Mouse (Mus musculus) hindbrain, embryonic 12.5 days (tissue): ENCODE results near the gene 1810009A15Rik. TPM values are rescaled to one million over a fixed set of nuclear protein-coding genes. Genes with fewer than 3 reads are reported as not detected.

ENCODE experiments used
- ATAC-seq: fragments of 200-750 bp; cut with Nextera tagmentation; 2 replicates; pipeline ENCODE4 v1.8.0; 2017; ENCODE audit warnings: moderate TSS enrichment; ENCODE audit not compliant: low FRiP score
- H3K27ac ChIP-seq: fragments of 300-500 bp; sonication (generic); 2 replicates; pipeline ENCODE4 v1.5.1; 2016; ENCODE audit warnings: mild to moderate bottlenecking
- H3K27me3 ChIP-seq: fragments of 300-500 bp; sonication (generic); 2 replicates; pipeline ENCODE4 v1.6.1; 2016; ENCODE audit warnings: mild to moderate bottlenecking
- H3K36me3 ChIP-seq: fragments of 300-500 bp; sonication (generic); 2 replicates; pipeline ENCODE4 v1.6.1; 2016; ENCODE audit warnings: mild to moderate bottlenecking
- H3K4me1 ChIP-seq: fragments of 300-500 bp; sonication (generic); 2 replicates; pipeline ENCODE4 v1.6.1; 2016
- H3K4me2 ChIP-seq: fragments of 300-500 bp; sonication (generic); replicated peaks from 2 replicates; pipeline ENCODE4 v1.6.1; 2016; ENCODE audit warnings: mild to moderate bottlenecking
- H3K4me3 ChIP-seq: fragments of 300-500 bp; sonication (generic); 2 replicates; pipeline ENCODE4 v1.5.1; 2016; ENCODE audit warnings: mild to moderate bottlenecking
- H3K9ac ChIP-seq: fragments of 300-500 bp; sonication (generic); 2 replicates; pipeline ENCODE4 v1.6.1; 2016; ENCODE audit warnings: mild to moderate bottlenecking, moderate library complexity
- H3K9me3 ChIP-seq: fragments of 300-500 bp; sonication (generic); replicated peaks from 2 replicates; pipeline ENCODE4 v1.6.1; 2016; ENCODE audit warnings: mild to moderate bottlenecking
- WGBS: fragments of 180-500 bp; shearing (Covaris S2); methylation state at CpG from one replicate; pipeline ENCODE4 v1.1.7; 2016; 5-methylcytosine and 5-hydroxymethylcytosine counted together
- microRNA-seq: library from miRNA; unstranded; fragments of <30 nt; microRNA quantifications from one replicate; pipeline ENCODE4, GENCODE M21; 2017
- polyA plus RNA-seq: library from polyadenylated mRNA; unstranded; fragments of >200 nt; fragmentation: Nextera tagmentation; extraction: Ambion mirVana; gene quantifications from 2 replicates; pipeline ENCODE4 v1.2.1, GENCODE M21; 2016

The 1810009A15Rik gene
- polyA plus RNA-seq, 1 experiment from 2014 or later, result 87.4 TPM

GRCm38 (mm10) chr19:8929224-8930088, 40.8 kb downstream of the 1810009A15Rik start, which contains the start of the genes Rom1 and Eml3:
Gene Rom1, minus strand, starts transcription at chr19:8929356.
Gene Eml3, plus strand, starts transcription at chr19:8929552.
- peaks cover 6% of the 10 kb centered on the region for H3K27me3 ChIP-seq
- H3K9me3 ChIP-seq, result no peaks in the 10 kb centered on the region
- peaks cover 33% of the 10 kb centered on the region for H3K36me3 ChIP-seq
- H3K4me3 ChIP-seq, result peak within 1 kb of the TSS; percentile 54
- peak within 1 kb of the TSS; percentile 77 for H3K9ac ChIP-seq
- ATAC-seq, result peak; percentile 62
- WGBS, result under 1% methylated on average over 57 of the region's 74 CpGs
- H3K4me2 ChIP-seq, result peak within 1 kb of the TSS; percentile 67
- H3K27ac ChIP-seq, result peak within 1 kb of the TSS; percentile 3; the same call in 1 of the 2 replicates
- peaks cover 13% of the 10 kb centered on the region for H3K4me1 ChIP-seq

- Histone ChIP-seq H3K4me2 (peak overlapping the region; percentile 67), H3K27me3 (peaks cover 6% of the 10 kb centered on the region), H3K4me1 (peaks cover 13% of the 10 kb centered on the region), H3K9ac (peak overlapping the region; percentile 77), H3K27ac (no peak overlapping the region), H3K9me3 (no peaks in the 10 kb centered on the region), H3K4me3 (peak overlapping the region; percentile 54), H3K36me3 (peaks cover 32% of the 10 kb centered on the region)
- no peak; the same call in 1 of the 2 replicates for ATAC-seq
- 13% methylated on average over 11 of the region's 11 CpGs for WGBS
These were observed 41.5 kb downstream of the 1810009A15Rik start for GRCm38 (mm10) chr19:8930117-8930516.

GRCm38 (mm10) chr19:8930771-8931170, 42.1 kb downstream of the 1810009A15Rik start:
- peak overlapping the region; percentile 67 for H3K4me2 ChIP-seq
- no peak for ATAC-seq
- 0 out of 2 replicates have a peak overlapping the region, but pooled peaks have one; percentile 54 for H3K4me3 ChIP-seq
- H3K4me1 ChIP-seq, result peaks cover 13% of the 10 kb centered on the region
- peaks cover 6% of the 10 kb centered on the region for H3K27me3 ChIP-seq
- H3K9ac ChIP-seq, result 0 out of 2 replicates have a peak overlapping the region, but pooled peaks have one; percentile 9
- H3K36me3 ChIP-seq, result peaks cover 26% of the 10 kb centered on the region
- H3K9me3 ChIP-seq, result no peaks in the 10 kb centered on the region
- H3K27ac ChIP-seq, result no peak overlapping the region
- WGBS, result 89% methylated on average over 7 of the region's 7 CpGs

GRCm38 (mm10) chr19:8936736-8937135, 48.1 kb downstream of the 1810009A15Rik start:
- H3K4me3 ChIP-seq, result no peak overlapping the region
- H3K4me1 ChIP-seq, result peaks cover 6% of the 10 kb centered on the region
- no peak overlapping the region for H3K4me2 ChIP-seq
- 78% methylated on average over 2 of the region's 2 CpGs for WGBS
- no peaks in the 10 kb centered on the region for H3K27me3 ChIP-seq
- peaks cover 17% of the 10 kb centered on the region for H3K36me3 ChIP-seq
- 0 out of 2 replicates have a peak overlapping the region, but pooled peaks have one; percentile 23 for H3K9ac ChIP-seq
- no peaks in the 10 kb centered on the region for H3K9me3 ChIP-seq
- no peak overlapping the region for H3K27ac ChIP-seq
- ATAC-seq, result no peak

Small RNAs within 50 kb of the gene (microRNA-seq; reads per million reads assigned to microRNA genes)
- gene Mir5136, result not detected

Other genes starting within 250 kb of the 1810009A15Rik start
- gene Chrm1, start 225.1 kb upstream of the 1810009A15Rik start, polyA plus RNA-seq, result 0.61 and 0.94 TPM in 2 replicates
- gene Slc3a2, start 165.5 kb upstream of the 1810009A15Rik start, polyA plus RNA-seq, result 126 and 127 TPM in 2 replicates
- 72.6 and 73.3 TPM in 2 replicates for gene Wdr74, start 153.0 kb upstream of the 1810009A15Rik start, polyA plus RNA-seq
- 2.4 and 4.5 TPM in 2 replicates for gene 1700092M07Rik, start 148.1 kb upstream of the 1810009A15Rik start, polyA plus RNA-seq
- gene Stx5a, start 147.4 kb upstream of the 1810009A15Rik start, polyA plus RNA-seq, result 128 and 132 TPM in 2 replicates
- gene Nxf1, start 131.8 kb upstream of the 1810009A15Rik start, polyA plus RNA-seq, result 190 and 196 TPM in 2 replicates
- gene Tmem223, start 117.9 kb upstream of the 1810009A15Rik start, polyA plus RNA-seq, result 189 and 213 TPM in 2 replicates
- 36.9 and 39.7 TPM in 2 replicates for gene Tmem179b, start 114.4 kb upstream of the 1810009A15Rik start, polyA plus RNA-seq
- 31.8 and 32.4 TPM in 2 replicates for gene Taf6l, start 102.4 kb upstream of the 1810009A15Rik start, polyA plus RNA-seq
- 146 and 149 TPM in 2 replicates for gene Polr2g, start 90.3 kb upstream of the 1810009A15Rik start, polyA plus RNA-seq
- 6.5 and 7.4 TPM in 2 replicates for gene Zbtb3, start 86.3 kb upstream of the 1810009A15Rik start, polyA plus RNA-seq
- gene Ttc9c, start 69.5 kb upstream of the 1810009A15Rik start, polyA plus RNA-seq, result 55.6 and 61.4 TPM in 2 replicates
- gene Hnrnpul2, start 68.8 kb upstream of the 1810009A15Rik start, polyA plus RNA-seq, result 6.2 and 6.8 TPM in 2 replicates
- not detected in 2 replicates for gene AC129217.1, start 59.1 kb upstream of the 1810009A15Rik start, polyA plus RNA-seq
- gene Bscl2, start 51.4 kb upstream of the 1810009A15Rik start, polyA plus RNA-seq, result 65.8 and 66.1 TPM in 2 replicates
- gene Gng3, start 49.7 kb upstream of the 1810009A15Rik start, polyA plus RNA-seq, result 171 and 176 TPM in 2 replicates
- 0.49 and 0.82 TPM in 2 replicates for gene Lrrn4cl, start 38.1 kb upstream of the 1810009A15Rik start, polyA plus RNA-seq
- 166 and 175 TPM in 2 replicates for gene Ubxn1, start 17.4 kb upstream of the 1810009A15Rik start, polyA plus RNA-seq
- 62.1 and 64.7 TPM in 2 replicates for gene Uqcc3, start 7.9 kb upstream of the 1810009A15Rik start, polyA plus RNA-seq
- 69.0 and 69.5 TPM in 2 replicates for gene Lbhd1, start 5.1 kb upstream of the 1810009A15Rik start, polyA plus RNA-seq
- gene Gm49403, start 4.9 kb upstream of the 1810009A15Rik start, polyA plus RNA-seq, result not detected in 2 replicates
- not detected in 2 replicates for gene Gm49416, start 73 bp downstream of the 1810009A15Rik start, polyA plus RNA-seq
- 43.4 and 45.2 TPM in 2 replicates for gene Ints5, start 4.2 kb downstream of the 1810009A15Rik start, polyA plus RNA-seq
- gene Ganab, start 9.2 kb downstream of the 1810009A15Rik start, polyA plus RNA-seq, result 114 and 118 TPM in 2 replicates
- gene B3gat3, start 31.5 kb downstream of the 1810009A15Rik start, polyA plus RNA-seq, result 79.6 and 82.8 TPM in 2 replicates
- 1.8 and 3.2 TPM in 2 replicates for gene Rom1, start 40.5 kb downstream of the 1810009A15Rik start, polyA plus RNA-seq
- 17.0 and 17.1 TPM in 2 replicates for gene Eml3, start 40.7 kb downstream of the 1810009A15Rik start, polyA plus RNA-seq
- gene Mta2, start 53.0 kb downstream of the 1810009A15Rik start, polyA plus RNA-seq, result 174 and 185 TPM in 2 replicates
- gene Tut1, start 65.0 kb downstream of the 1810009A15Rik start, polyA plus RNA-seq, result 32.3 and 35.7 TPM in 2 replicates
- 352 and 372 TPM in 2 replicates for gene Eef1g, start 78.2 kb downstream of the 1810009A15Rik start, polyA plus RNA-seq
- gene Ahnak, start 100.4 kb downstream of the 1810009A15Rik start, polyA plus RNA-seq, result 12.7 and 15.4 TPM in 2 replicates
- gene Scgb1a1, start 199.1 kb downstream of the 1810009A15Rik start, polyA plus RNA-seq, result not detected in 2 replicates
- 16.8 and 18.0 TPM in 2 replicates for gene Asrgl1, start 246.8 kb downstream of the 1810009A15Rik start, polyA plus RNA-seq